Mouse (Mus musculus): Measurements from ENCODE around the gene Galk2. TPM values are rescaled to one million over a fixed set of nuclear protein-coding genes. Genes with fewer than 3 reads are reported as not detected.
A peak's percentile ranks its signal among the peaks of the same experiment; 100 is the strongest.

Galk2 gene
- total and polyA plus RNA-seq, 3 experiments, result 0.08 to 0.29 TPM; not detected in 1

DNA sequence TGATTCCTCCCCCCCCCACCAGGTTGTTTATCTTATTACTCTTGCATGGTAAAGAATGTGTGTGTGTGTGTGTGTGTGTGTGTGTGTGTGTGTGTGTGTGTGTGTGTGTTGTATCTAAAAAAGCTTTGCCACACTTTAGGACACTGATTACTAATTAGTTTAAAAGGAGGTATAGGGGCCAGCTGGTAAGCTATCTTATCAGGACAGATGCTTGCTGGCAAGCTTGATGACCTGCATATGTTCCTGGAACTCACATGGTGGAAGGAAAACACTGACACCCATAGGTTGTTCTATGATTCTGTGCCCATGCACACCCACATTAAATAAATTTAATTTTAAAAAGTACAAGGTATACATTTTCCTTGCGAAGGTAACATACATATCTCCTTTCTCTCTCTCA, 5.6 kb downstream of the Galk2 start (continued):
- no peak for TF ChIP-seq MAX (IDR thresholded peaks at IDR 0.05; ENCODE audit: low read length)
- TF ChIP-seq RCOR1 (IDR thresholded peaks at IDR 0.05; ENCODE audit: low read depth, low read length), result 0 out of 2 replicates have a peak, but pooled peaks have one; percentile 12
- 0 out of 2 replicates have a peak, but pooled peaks have one; percentile 14 for TF ChIP-seq GATA1 (IDR thresholded peaks at IDR 0.05; ENCODE audit: low read depth, low read length)
- no peak for TF ChIP-seq SMC3 (IDR thresholded peaks at IDR 0.05; ENCODE audit: low read depth, low read length)
- TF ChIP-seq E2F4 (IDR thresholded peaks at IDR 0.05; ENCODE audit: borderline replicate concordance, low read depth, low read length), result no peak
- no peak for TF ChIP-seq SIN3A (IDR thresholded peaks at IDR 0.05; ENCODE audit: low read length)
- no peak for TF ChIP-seq TAL1 (IDR thresholded peaks at IDR 0.05; ENCODE audit: low read length)
- no peak for TF ChIP-seq RAD21 (IDR thresholded peaks at IDR 0.05; ENCODE audit: low read depth, low read length)
- no peak for TF ChIP-seq CHD2 (IDR thresholded peaks at IDR 0.05; ENCODE audit: low read length)
- TF ChIP-seq HCFC1 (IDR thresholded peaks at IDR 0.05; ENCODE audit: low read depth, low read length), result no peak
- TF ChIP-seq MXI1 (IDR thresholded peaks at IDR 0.05; ENCODE audit: low read depth, low read length), result no peak; the same call in 1 of the 2 replicates
- TF ChIP-seq POLR2A (IDR thresholded peaks at IDR 0.05; ENCODE audit: control insufficient read depth in 1 of 2, insufficient read depth in 1 of 2, low read depth in 1 of 2, low read length in 2 of 2, poor library complexity in 1 of 2), result no peak
- no peak for TF ChIP-seq MAZ (IDR thresholded peaks at IDR 0.05; ENCODE audit: low read depth, low read length)
- no peak for TF ChIP-seq POLR2AphosphoS5 (IDR thresholded peaks at IDR 0.05; ENCODE audit: borderline replicate concordance, low read depth, low read length)
- no peak for TF ChIP-seq USF2 (IDR thresholded peaks at IDR 0.05; ENCODE audit: borderline replicate concordance in 1 of 2, insufficient read depth in 1 of 2, low read depth in 1 of 2, low read length in 2 of 2)

DNA sequence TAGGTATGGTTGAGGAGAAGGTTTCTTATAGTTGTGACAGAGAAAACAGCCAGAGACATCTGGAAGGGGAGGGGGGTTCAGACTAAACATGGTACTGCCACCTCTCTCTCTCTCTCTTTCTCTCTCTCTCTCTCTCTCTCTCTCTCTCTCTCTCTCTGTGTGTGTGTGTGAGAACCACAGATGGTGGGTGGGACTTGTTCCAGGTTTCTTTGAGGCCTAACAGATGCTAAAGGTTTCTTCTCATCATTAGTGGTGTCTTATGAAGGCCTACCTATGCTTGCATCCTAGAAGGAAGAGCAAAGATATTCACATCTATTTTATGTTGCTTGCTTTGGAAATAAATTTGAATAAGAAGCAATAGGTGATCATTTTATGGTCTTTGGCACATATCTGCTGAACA, 6.7 kb downstream of the Galk2 start:
- TF ChIP-seq ZKSCAN1 (IDR thresholded peaks at IDR 0.05; ENCODE audit: low read depth, low read length), result no peak
- no peak for TF ChIP-seq ZMIZ1 (IDR thresholded peaks at IDR 0.05; ENCODE audit: low read depth, low read length)
- no peak for TF ChIP-seq POLR2AphosphoS5 (IDR thresholded peaks at IDR 0.05; ENCODE audit: borderline replicate concordance, low read depth, low read length)
- TF ChIP-seq CHD1 (IDR thresholded peaks at IDR 0.05; ENCODE audit: low read depth, low read length), result no peak
- TF ChIP-seq NELFE (IDR thresholded peaks at IDR 0.05; ENCODE audit: low read depth, low read length), result no peak
- TF ChIP-seq ELF1 (IDR thresholded peaks at IDR 0.05; ENCODE audit: low read depth, low read length), result no peak
- TF ChIP-seq CHD2 (IDR thresholded peaks at IDR 0.05; ENCODE audit: low read length), result no peak
- TF ChIP-seq MYB (IDR thresholded peaks at IDR 0.05; ENCODE audit: low read depth, low read length), result no peak
- no peak for TF ChIP-seq RAD21 (IDR thresholded peaks at IDR 0.05; ENCODE audit: low read depth, low read length)
- no peak for TF ChIP-seq MAZ (IDR thresholded peaks at IDR 0.05; ENCODE audit: low read depth, low read length)
- no peak for TF ChIP-seq SMC3 (IDR thresholded peaks at IDR 0.05; ENCODE audit: low read depth, low read length)
- no peak for TF ChIP-seq JUND (IDR thresholded peaks at IDR 0.05; ENCODE audit: low read depth, low read length)
- no peak for TF ChIP-seq MXI1 (IDR thresholded peaks at IDR 0.05; ENCODE audit: low read depth, low read length)
- no peak for TF ChIP-seq TCF12 (IDR thresholded peaks at IDR 0.05; ENCODE audit: low read depth, low read length)
- no peak for TF ChIP-seq MEF2A (IDR thresholded peaks at IDR 0.05; ENCODE audit: extremely low read depth, insufficient replicate concordance, low read depth, low read length, poor library complexity, severe bottlenecking)
- no peak for TF ChIP-seq TBP (IDR thresholded peaks at IDR 0.05; ENCODE audit: low read depth, low read length)
- no peak for TF ChIP-seq BHLHE40 (IDR thresholded peaks at IDR 0.05; ENCODE audit: borderline replicate concordance, low read depth, low read length)
- TF ChIP-seq EP300 (IDR thresholded peaks at IDR 0.05; ENCODE audit: low read depth in 1 of 2, low read length in 2 of 2), result no peak
- Histone ChIP-seq H3K27me3 (ENCODE audit: control insufficient read depth in 1 of 2, insufficient read depth in 2 of 2, low read length in 2 of 2) (peaks cover 3 to 5% of the 10 kb centered on the region in 2 experiments; a peak in 3 of 4 replicates), H3K27ac (ENCODE audit: control insufficient read depth, low read depth, low read length) (no peak overlapping the region), H3K9ac (ENCODE audit: control insufficient read depth, low read depth, low read length, poor library complexity, severe bottlenecking) (no peak overlapping the region), H3K4me1 (ENCODE audit: control insufficient read depth in 1 of 2, insufficient read depth in 2 of 2, low read length in 2 of 2) (no peaks in the 10 kb centered on the region), H3K36me3 (ENCODE audit: control insufficient read depth in 1 of 2, insufficient read depth in 2 of 2, low read length in 2 of 2) (no peaks in the 10 kb centered on the region), H3K4me3 (ENCODE audit: control insufficient read depth in 1 of 2, insufficient read depth in 1 of 2, low read depth in 2 of 2, low read length in 2 of 2) (no peak overlapping the region), H3K9me3 (replicated peaks; ENCODE audit: insufficient read depth, low read length) (no peaks in the 10 kb centered on the region), H3K79me2 (ENCODE audit: control insufficient read depth, insufficient read depth, low read length, poor library complexity) (no peaks in the 10 kb centered on the region)
- DNase-seq (ENCODE audit: low read depth, low spot score), result no peak

Measured in MEL (cell line).